Comparison of ENCODE assay signal across 25 mouse cellular contexts in the genomic region with DNA sequence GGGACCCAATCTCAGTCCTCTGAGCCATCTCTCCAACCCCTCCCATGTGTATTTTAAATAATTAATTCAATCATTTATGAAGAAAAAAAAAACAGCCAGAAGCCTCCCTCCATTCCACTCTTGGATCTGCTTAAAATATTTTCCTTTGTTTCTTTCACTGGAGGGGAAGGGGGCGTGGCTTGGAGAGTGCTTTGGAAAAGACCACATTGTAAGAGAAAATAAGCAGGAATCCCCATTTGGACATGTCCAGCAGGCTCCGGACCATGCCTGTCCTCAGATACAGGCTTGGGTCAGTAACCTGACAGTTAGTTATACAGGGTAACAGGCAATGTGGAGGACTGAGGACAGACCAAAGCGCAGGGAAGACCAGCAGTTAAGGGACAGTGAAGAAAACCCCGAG. TPM values are rescaled to one million over a fixed set of nuclear protein-coding genes. Genes with fewer than 3 reads are reported as not detected.
A peak's percentile ranks its signal among the peaks of the same experiment; 100 is the strongest.
DNase-seq lines count a peak whose midpoint lies in the region; ATAC-seq and TF ChIP-seq lines count a peak whose summit lies in the region.
"Had no signal": no experiment of that assay in that cellular context is flagged by ENCODE, and none has a peak within 500 bp of the region (broad histone marks: within the 10 kb centered on the region; RNA-seq: fewer than 3 reads in every experiment).

No protein-coding gene starts in this region.

- no peak overlapping the region for H3K4me3 ChIP-seq in heart, embryonic 16.5 days (ENCODE audit: low read length)
- H3K4me3 ChIP-seq in stomach, embryonic 16.5 days (replicated peaks; ENCODE audit: low read length): no peak overlapping the region
- no peak overlapping the region for H3K4me3 ChIP-seq in stomach, postnatal 0 days (ENCODE audit: low read depth, low read length)
- no peak overlapping the region for H3K4me3 ChIP-seq in forebrain, embryonic 16.5 days (replicated peaks; ENCODE audit: low read length)
- H3K4me3 ChIP-seq: embryonic facial prominence, embryonic 10.5 days; heart, embryonic 13.5 days; limb, embryonic 15.5 days; midbrain, embryonic 12.5 days; neural tube, embryonic 15.5 days; stomach, embryonic 15.5 days had no signal

- no peak overlapping the region for H3K9ac ChIP-seq in heart, embryonic 16.5 days (ENCODE audit: low read length)
- no peak overlapping the region for H3K9ac ChIP-seq in stomach, embryonic 16.5 days (ENCODE audit: low read length)
- H3K9ac ChIP-seq in stomach, postnatal 0 days (ENCODE audit: low read length): no peak overlapping the region
- no peak overlapping the region for H3K9ac ChIP-seq in forebrain, embryonic 16.5 days (replicated peaks; ENCODE audit: low read depth, low read length)
- H3K9ac ChIP-seq: heart, embryonic 13.5 days; limb, embryonic 15.5 days; liver, embryonic 14.5 days; midbrain, embryonic 12.5 days; neural tube, embryonic 15.5 days; stomach, embryonic 15.5 days had no signal

- no peaks in the 10 kb centered on the region for H3K36me3 ChIP-seq in heart, embryonic 16.5 days (ENCODE audit: control insufficient read depth, insufficient read depth)
- H3K36me3 ChIP-seq in stomach, embryonic 16.5 days (ENCODE audit: control insufficient read depth, insufficient read depth, low read length): no peaks in the 10 kb centered on the region
- no peaks in the 10 kb centered on the region for H3K36me3 ChIP-seq in stomach, postnatal 0 days (ENCODE audit: control insufficient read depth, insufficient read depth, low read length)
- H3K36me3 ChIP-seq in forebrain, embryonic 16.5 days (ENCODE audit: control insufficient read depth, insufficient read depth): no peaks in the 10 kb centered on the region
- H3K36me3 ChIP-seq: embryonic facial prominence, embryonic 10.5 days; G1E; heart, embryonic 13.5 days; limb, embryonic 15.5 days; midbrain, embryonic 12.5 days; neural tube, embryonic 15.5 days; stomach, embryonic 15.5 days had no signal

- DNase-seq in heart, postnatal 25 days (ENCODE audit: low spot score): no peak
- peak; percentile 58 for DNase-seq in kidney, postnatal 10 days
- no peak for DNase-seq in kidney, adult 9 months
- DNase-seq in stomach, postnatal 0 days (ENCODE audit: low spot score): no peak
- DNase-seq: adrenal gland, adult 2 months; cerebellum, adult 11-12 months; cerebellum, postnatal 10 days; gastrocnemius, postnatal 36 days; layer of hippocampus, adult 9-11 months; left cerebral cortex, postnatal 4 days; right cerebral cortex, adult 18-20 months; right cerebral cortex, postnatal 4 days had no signal

- TF ChIP-seq EP300 in stomach, postnatal 0 days (optimal IDR thresholded peaks at IDR 0.05): no peak

- 65% methylated on average over 4 of the region's 4 CpGs for WGBS in heart, embryonic 16.5 days
- 62% methylated on average over 4 of the region's 4 CpGs for WGBS in stomach, embryonic 16.5 days
- WGBS in stomach, postnatal 0 days: 67% methylated on average over 4 of the region's 4 CpGs
- WGBS in forebrain, embryonic 16.5 days: 60% methylated on average over 4 of the region's 4 CpGs

- no peak overlapping the region for H3K4me2 ChIP-seq in heart, embryonic 16.5 days (ENCODE audit: low read depth, low read length)
- no peak overlapping the region for H3K4me2 ChIP-seq in stomach, embryonic 16.5 days (ENCODE audit: low read depth, low read length)
- H3K4me2 ChIP-seq in stomach, postnatal 0 days (replicated peaks; ENCODE audit: low read depth): no peak overlapping the region
- no peak overlapping the region for H3K4me2 ChIP-seq in forebrain, embryonic 16.5 days (ENCODE audit: low read length)
- H3K4me2 ChIP-seq: heart, embryonic 13.5 days; limb, embryonic 15.5 days; midbrain, embryonic 12.5 days; neural tube, embryonic 15.5 days; stomach, embryonic 15.5 days had no signal

- ATAC-seq in heart, embryonic 16.5 days (replicated peaks; ENCODE audit: extremely low read depth, insufficient read depth, low FRiP score): no peak
- ATAC-seq in stomach, embryonic 16.5 days (ENCODE audit: insufficient read depth, low FRiP score): no peak
- no peak for ATAC-seq in stomach, postnatal 0 days (ENCODE audit: low FRiP score, low TSS enrichment)
- ATAC-seq in forebrain, embryonic 16.5 days: no peak
- ATAC-seq: hindbrain, embryonic 16.5 days; intestine, embryonic 16.5 days had no signal

- 0 out of 2 replicates have a peak, but pooled peaks cover 2% of the 10 kb centered on the region for H3K4me1 ChIP-seq in heart, embryonic 16.5 days (ENCODE audit: control insufficient read depth, insufficient read depth, low read length)
- no peaks in the 10 kb centered on the region; the same call in 1 of the 2 replicates for H3K4me1 ChIP-seq in stomach, embryonic 16.5 days (ENCODE audit: control insufficient read depth, insufficient read depth, low read length)
- 0 out of 2 replicates have a peak, but pooled peaks cover 3% of the 10 kb centered on the region for H3K4me1 ChIP-seq in stomach, postnatal 0 days (replicated peaks; ENCODE audit: control insufficient read depth, insufficient read depth)
- H3K4me1 ChIP-seq in forebrain, embryonic 16.5 days (replicated peaks; ENCODE audit: control insufficient read depth, insufficient read depth, low read length): peaks cover 5% of the 10 kb centered on the region

- H3K27ac ChIP-seq in heart, embryonic 16.5 days (ENCODE audit: low read length): 0 out of 2 replicates have a peak overlapping the region, but pooled peaks have one; percentile 23
- H3K27ac ChIP-seq in stomach, embryonic 16.5 days (ENCODE audit: low read length): 0 out of 2 replicates have a peak overlapping the region, but pooled peaks have one; percentile 8
- no peak overlapping the region for H3K27ac ChIP-seq in stomach, postnatal 0 days (replicated peaks)
- H3K27ac ChIP-seq in forebrain, embryonic 16.5 days (ENCODE audit: low read length): no peak overlapping the region
- H3K27ac ChIP-seq: embryonic facial prominence, embryonic 10.5 days; heart, embryonic 13.5 days; limb, embryonic 15.5 days; liver, embryonic 14.5 days; midbrain, embryonic 12.5 days; neural tube, embryonic 15.5 days; stomach, embryonic 15.5 days had no signal

- 0 out of 2 replicates have a peak, but pooled peaks cover 2% of the 10 kb centered on the region for H3K9me3 ChIP-seq in heart, embryonic 16.5 days (replicated peaks; ENCODE audit: control insufficient read depth, low read length)
- no peaks in the 10 kb centered on the region for H3K9me3 ChIP-seq in stomach, embryonic 16.5 days (replicated peaks; ENCODE audit: control insufficient read depth, low read length)
- no peaks in the 10 kb centered on the region for H3K9me3 ChIP-seq in stomach, postnatal 0 days (ENCODE audit: control insufficient read depth, low read length)
- H3K9me3 ChIP-seq in forebrain, embryonic 16.5 days (ENCODE audit: control insufficient read depth, low read length): no peaks in the 10 kb centered on the region
- H3K9me3 ChIP-seq: limb, embryonic 15.5 days; neural tube, embryonic 15.5 days; stomach, embryonic 15.5 days had no signal

- intact Hi-C loops in heart, postnatal 25 days (cut with DNase I): loop anchor here (1.0 kb wide), 1 partner anchor 63 kb away; no protein-coding TSS in a partner anchor

- no peak for TF ChIP-seq CTCF in stomach, postnatal 0 days (IDR thresholded peaks at IDR 0.05; ENCODE audit: low read depth)

- no peaks in the 10 kb centered on the region for H3K27me3 ChIP-seq in heart, embryonic 16.5 days (ENCODE audit: control insufficient read depth, insufficient read depth, low read length)
- no peaks in the 10 kb centered on the region for H3K27me3 ChIP-seq in stomach, embryonic 16.5 days (ENCODE audit: control insufficient read depth, insufficient read depth, low read length)
- H3K27me3 ChIP-seq in stomach, postnatal 0 days (ENCODE audit: control insufficient read depth, insufficient read depth, low read length): no peaks in the 10 kb centered on the region
- H3K27me3 ChIP-seq in forebrain, embryonic 16.5 days (replicated peaks; ENCODE audit: control insufficient read depth, insufficient read depth, low read length): no peaks in the 10 kb centered on the region
- H3K27me3 ChIP-seq: heart, embryonic 13.5 days; limb, embryonic 15.5 days; midbrain, embryonic 12.5 days; neural tube, embryonic 15.5 days; stomach, embryonic 15.5 days had no signal

RNA-seq across cellular contexts. Expression of gene Pold3, which starts 3.8 kb away (rescaled TPM):
- 33.4 and 36.6 TPM in 2 replicates for polyA plus RNA-seq in heart, embryonic 16.5 days (2015; fragmentation: Nextera tagmentation; extraction: Ambion mirVana)
- total RNA-seq in heart, postnatal 25 days (2021): 1 to 10 TPM; 9.4 to 9.8 TPM
- polyA plus RNA-seq in stomach, embryonic 16.5 days (2015; fragmentation: Nextera tagmentation; extraction: Ambion mirVana): 47.8 and 50.6 TPM in 2 replicates
- polyA plus RNA-seq in stomach, postnatal 0 days (2015; fragmentation: Nextera tagmentation; extraction: Ambion mirVana): 18.6 and 20.3 TPM in 2 replicates
- 53.4 and 58.4 TPM in 2 replicates for polyA plus RNA-seq in forebrain, embryonic 16.5 days (2015; fragmentation: Nextera tagmentation; extraction: Ambion mirVana)

RNA-seq across cellular contexts. Expression of gene Lipt2, which starts 33.9 kb away (rescaled TPM):
- 11.6 and 11.9 TPM in 2 replicates for polyA plus RNA-seq in heart, embryonic 16.5 days (2015; fragmentation: Nextera tagmentation; extraction: Ambion mirVana)
- total RNA-seq in heart, postnatal 25 days (2021): 1 to 10 TPM; 4.6 to 5.3 TPM
- polyA plus RNA-seq in stomach, embryonic 16.5 days (2015; fragmentation: Nextera tagmentation; extraction: Ambion mirVana): 10.1 and 13.5 TPM in 2 replicates
- 8.8 and 10.2 TPM in 2 replicates for polyA plus RNA-seq in stomach, postnatal 0 days (2015; fragmentation: Nextera tagmentation; extraction: Ambion mirVana)
- 17.1 and 17.7 TPM in 2 replicates for polyA plus RNA-seq in forebrain, embryonic 16.5 days (2015; fragmentation: Nextera tagmentation; extraction: Ambion mirVana)

RNA-seq across cellular contexts. Expression of gene Kcne3, which starts 51.1 kb away (rescaled TPM):
- polyA plus RNA-seq in heart, embryonic 16.5 days (2015; fragmentation: Nextera tagmentation; extraction: Ambion mirVana): 9.3 and 9.5 TPM in 2 replicates
- 1 to 10 TPM; 1.0 to 1.1 TPM for total RNA-seq in heart, postnatal 25 days (2021)
- polyA plus RNA-seq in stomach, embryonic 16.5 days (2015; fragmentation: Nextera tagmentation; extraction: Ambion mirVana): 13.9 and 17.1 TPM in 2 replicates
- polyA plus RNA-seq in stomach, postnatal 0 days (2015; fragmentation: Nextera tagmentation; extraction: Ambion mirVana): 3.8 and 4.7 TPM in 2 replicates
- polyA plus RNA-seq in forebrain, embryonic 16.5 days (2015; fragmentation: Nextera tagmentation; extraction: Ambion mirVana): 1.1 and 1.3 TPM in 2 replicates
- total RNA-seq: left cerebral cortex, postnatal 4 days had no signal

Comparison
In these comparisons a context has a peak if more than half of its experiments do, and no peak if none do; other contexts are left out.
1. H3K27ac ChIP-seq: peak in heart, embryonic 16.5 days (single experiment) and stomach, embryonic 16.5 days (single experiment); none in stomach, postnatal 0 days (single experiment) and forebrain, embryonic 16.5 days (single experiment).